Mouse (Mus musculus) embryonic facial prominence, embryonic 15.5 days (tissue): Measurements from ENCODE around the gene Nek6. TPM values are rescaled to one million over a fixed set of nuclear protein-coding genes. Genes with fewer than 3 reads are reported as not detected.

Experiments
- ATAC-seq: fragments of 200-750 bp; cut with Nextera tagmentation; 2 replicates; pipeline ENCODE4 v1.8.0; 2017; ENCODE audit warnings: low read depth, moderate TSS enrichment; ENCODE audit not compliant: insufficient number of reproducible peaks, low FRiP score, low TSS enrichment
- H3K27ac ChIP-seq: fragments of 300-500 bp; sonication (generic); replicated peaks from 2 replicates; pipeline ENCODE4 v1.5.1; 2015; ENCODE audit warnings: mild to moderate bottlenecking, inconsistent platforms
- H3K27me3 ChIP-seq: fragments of 300-500 bp; sonication (generic); 2 replicates; pipeline ENCODE4 v1.6.1; 2015; ENCODE audit warnings: inconsistent platforms
- H3K36me3 ChIP-seq: fragments of 300-500 bp; sonication (generic); 2 replicates; pipeline ENCODE4 v1.6.1; 2015; ENCODE audit warnings: mild to moderate bottlenecking, inconsistent platforms
- H3K4me1 ChIP-seq: fragments of 300-500 bp; sonication (generic); 2 replicates; pipeline ENCODE4 v1.6.1; 2015; ENCODE audit warnings: inconsistent platforms
- H3K4me2 ChIP-seq: fragments of 300-500 bp; sonication (generic); replicated peaks from 2 replicates; pipeline ENCODE4 v1.6.1; 2015; ENCODE audit warnings: mild to moderate bottlenecking, inconsistent platforms
- H3K4me3 ChIP-seq: fragments of 300-500 bp; sonication (generic); replicated peaks from 2 replicates; pipeline ENCODE4 v1.5.1; 2015; ENCODE audit warnings: mild to moderate bottlenecking, inconsistent platforms
- H3K9ac ChIP-seq: fragments of 300-500 bp; sonication (generic); 2 replicates; pipeline ENCODE4 v1.6.1; 2015; ENCODE audit warnings: inconsistent platforms
- H3K9me3 ChIP-seq: fragments of 300-500 bp; sonication (generic); replicated peaks from 2 replicates; pipeline ENCODE4 v1.6.1; 2016; ENCODE audit warnings: inconsistent platforms
- WGBS: fragments of 180-500 bp; shearing (Covaris S2); methylation state at CpG from one replicate; pipeline ENCODE4 v1.1.7; 2015; 5-methylcytosine and 5-hydroxymethylcytosine counted together
- polyA plus RNA-seq: library from polyadenylated mRNA; unstranded; fragments of >200 nt; fragmentation: Nextera tagmentation; extraction: Ambion mirVana; gene quantifications from 2 replicates; pipeline ENCODE4 v1.2.1, GENCODE M21; 2015

Nek6 gene
- 92.8 and 95.3 TPM in 2 replicates for polyA plus RNA-seq

- WGBS = under 1% methylated on average over 81 of the region's 90 CpGs
- H3K9ac ChIP-seq = peak within 1 kb of the TSS; percentile 85
- H3K4me1 ChIP-seq = peaks cover 36% of the 10 kb centered on the region
Observed at GRCm38 (mm10) chr2:38511487-38512307, at the start of gene Nek6. Nek6 (plus strand) TSS chr2:38511643.

GRCm38 (mm10) chr2:38462323-38462722 is 49.1 kb upstream of the Nek6 start:
- Histone ChIP-seq H3K27me3 (no peaks in the 10 kb centered on the region), H3K4me2 (no peak overlapping the region), H3K4me3 (no peak overlapping the region), H3K9ac (no peak overlapping the region), H3K27ac (no peak overlapping the region), H3K9me3 (no peaks in the 10 kb centered on the region), H3K36me3 (no peaks in the 10 kb centered on the region), H3K4me1 (peaks cover 14% of the 10 kb centered on the region)
- ATAC-seq = peak; percentile 17; the same call in 1 of the 2 replicates
- WGBS = 57% methylated on average over 3 of the region's 3 CpGs

More at GRCm38 (mm10) chr2:38511487-38512307, at the start of gene Nek6:
- H3K36me3 ChIP-seq = no peaks in the 10 kb centered on the region
- H3K4me2 ChIP-seq = peak within 1 kb of the TSS; percentile 55
- H3K27ac ChIP-seq = peak within 1 kb of the TSS; percentile 96
- no peaks in the 10 kb centered on the region for H3K27me3 ChIP-seq
- ATAC-seq = peak; percentile 83
- H3K9me3 ChIP-seq = no peaks in the 10 kb centered on the region
- peak within 1 kb of the TSS; percentile 82 for H3K4me3 ChIP-seq

- Histone ChIP-seq H3K4me2 (no peak overlapping the region), H3K9ac (no peak overlapping the region), H3K9me3 (no peaks in the 10 kb centered on the region), H3K4me3 (no peak overlapping the region), H3K4me1 (no peaks in the 10 kb centered on the region), H3K27ac (no peak overlapping the region), H3K27me3 (no peaks in the 10 kb centered on the region), H3K36me3 (no peaks in the 10 kb centered on the region)
- no peak for ATAC-seq
- WGBS = 84% methylated on average over 4 of the region's 4 CpGs
Observed at GRCm38 (mm10) chr2:38468845-38469244, 42.6 kb upstream of the Nek6 start.

GRCm38 (mm10) chr2:38471745-38472144 is 39.7 kb upstream of the Nek6 start:
- Histone ChIP-seq H3K9me3 (no peaks in the 10 kb centered on the region), H3K4me1 (no peaks in the 10 kb centered on the region), H3K4me2 (no peak overlapping the region), H3K36me3 (no peaks in the 10 kb centered on the region), H3K9ac (no peak overlapping the region), H3K27ac (no peak overlapping the region), H3K27me3 (no peaks in the 10 kb centered on the region), H3K4me3 (no peak overlapping the region)
- WGBS = 76% methylated on average over 5 of the region's 5 CpGs
- no peak for ATAC-seq

- Histone ChIP-seq H3K4me1 (no peaks in the 10 kb centered on the region), H3K4me2 (no peak overlapping the region), H3K36me3 (no peaks in the 10 kb centered on the region), H3K4me3 (no peak overlapping the region), H3K9ac (no peak overlapping the region), H3K27me3 (no peaks in the 10 kb centered on the region), H3K9me3 (no peaks in the 10 kb centered on the region), H3K27ac (no peak overlapping the region)
- ATAC-seq = no peak
Observed at GRCm38 (mm10) chr2:38472829-38473228, 38.6 kb upstream of the Nek6 start.

GRCm38 (mm10) chr2:38476871-38477496 is 34.5 kb upstream of the Nek6 start:
- 79% methylated on average over 9 of the region's 9 CpGs for WGBS
- Histone ChIP-seq H3K4me1 (no peaks in the 10 kb centered on the region), H3K27me3 (no peaks in the 10 kb centered on the region), H3K36me3 (no peaks in the 10 kb centered on the region), H3K9me3 (no peaks in the 10 kb centered on the region), H3K4me3 (no peak overlapping the region), H3K9ac (no peak overlapping the region), H3K4me2 (no peak overlapping the region), H3K27ac (no peak overlapping the region)
- no peak for ATAC-seq

- no peak overlapping the region for H3K4me2 ChIP-seq
- no peaks in the 10 kb centered on the region for H3K9me3 ChIP-seq
- 92% methylated on average over 9 of the region's 9 CpGs for WGBS
- H3K27ac ChIP-seq = no peak overlapping the region
- H3K36me3 ChIP-seq = no peaks in the 10 kb centered on the region
- no peaks in the 10 kb centered on the region for H3K4me1 ChIP-seq
- H3K27me3 ChIP-seq = no peaks in the 10 kb centered on the region
- no peak overlapping the region for H3K9ac ChIP-seq
- no peak overlapping the region for H3K4me3 ChIP-seq
- ATAC-seq = no peak
Observed at GRCm38 (mm10) chr2:38477497-38477873, 34.0 kb upstream of the Nek6 start.

- H3K4me2 ChIP-seq = no peak overlapping the region
- H3K36me3 ChIP-seq = no peaks in the 10 kb centered on the region
- H3K9me3 ChIP-seq = no peaks in the 10 kb centered on the region
- H3K4me3 ChIP-seq = no peak overlapping the region
- H3K9ac ChIP-seq = no peak overlapping the region
- no peaks in the 10 kb centered on the region for H3K27me3 ChIP-seq
- ATAC-seq = no peak
- 88% methylated on average over 4 of the region's 4 CpGs for WGBS
- H3K27ac ChIP-seq = no peak overlapping the region
- no peaks in the 10 kb centered on the region for H3K4me1 ChIP-seq
Observed at GRCm38 (mm10) chr2:38478683-38479082, 32.8 kb upstream of the Nek6 start.

GRCm38 (mm10) chr2:38479541-38479940 is 31.9 kb upstream of the Nek6 start:
- H3K9ac ChIP-seq = no peak overlapping the region
- WGBS = 67% methylated on average over 3 of the region's 3 CpGs
- H3K4me3 ChIP-seq = no peak overlapping the region
- no peak for ATAC-seq
- no peaks in the 10 kb centered on the region for H3K9me3 ChIP-seq
- H3K36me3 ChIP-seq = no peaks in the 10 kb centered on the region
- no peaks in the 10 kb centered on the region for H3K27me3 ChIP-seq
- no peak overlapping the region for H3K4me2 ChIP-seq
- H3K4me1 ChIP-seq = no peaks in the 10 kb centered on the region
- H3K27ac ChIP-seq = no peak overlapping the region

- H3K4me1 ChIP-seq = peaks cover 7% of the 10 kb centered on the region; the same call in 1 of the 2 replicates
- 71% methylated on average over 6 of the region's 6 CpGs for WGBS
- H3K9me3 ChIP-seq = no peaks in the 10 kb centered on the region
- H3K27ac ChIP-seq = no peak overlapping the region
- H3K4me3 ChIP-seq = no peak overlapping the region
- H3K9ac ChIP-seq = no peak overlapping the region
- no peaks in the 10 kb centered on the region for H3K36me3 ChIP-seq
- no peaks in the 10 kb centered on the region for H3K27me3 ChIP-seq
- ATAC-seq = no peak
- no peak overlapping the region for H3K4me2 ChIP-seq
Observed at GRCm38 (mm10) chr2:38481166-38481778, 30.2 kb upstream of the Nek6 start.

GRCm38 (mm10) chr2:38482122-38482521 is 29.3 kb upstream of the Nek6 start:
- H3K4me1 ChIP-seq = peaks cover 8% of the 10 kb centered on the region; the same call in 1 of the 2 replicates
- ATAC-seq = no peak
- H3K9me3 ChIP-seq = no peaks in the 10 kb centered on the region
- no peak overlapping the region for H3K27ac ChIP-seq
- no peaks in the 10 kb centered on the region for H3K36me3 ChIP-seq
- H3K27me3 ChIP-seq = no peaks in the 10 kb centered on the region
- no peak overlapping the region for H3K4me3 ChIP-seq
- WGBS = 81% methylated on average over 3 of the region's 3 CpGs
- H3K4me2 ChIP-seq = no peak overlapping the region
- no peak overlapping the region for H3K9ac ChIP-seq
